Mouse (Mus musculus): Measurements from ENCODE around the gene Nr2e1.

GRCm38 (mm10) chr10:42598615-42599014, 15.2 kb upstream of the Nr2e1 start:
- TF ChIP-seq CTCF (IDR thresholded peaks at IDR 0.05 in 2 of 3, conservative IDR thresholded peaks at IDR 0.05 in 1 of 3; ENCODE audit: control insufficient read depth in 1 of 3, insufficient read depth in 1 of 3, low read depth in 2 of 3, low read length in 3 of 3, poor library complexity in 1 of 3, severe bottlenecking in 1 of 3) (no peak), POLR2AphosphoS2 (IDR thresholded peaks at IDR 0.05; ENCODE audit: low read length) (no peak), EP300 (IDR thresholded peaks at IDR 0.05; ENCODE audit: low read depth in 1 of 2, low read length in 2 of 2) (no peak)
